Mouse (Mus musculus): ENCODE data around the gene Alkbh6. TPM values are rescaled to one million over a fixed set of nuclear protein-coding genes. Genes with fewer than 3 reads are reported as not detected.

Gene Alkbh6
- total and polyA plus RNA-seq, 2 experiments from 2014 or later: 74.1 to 117 TPM

DNA sequence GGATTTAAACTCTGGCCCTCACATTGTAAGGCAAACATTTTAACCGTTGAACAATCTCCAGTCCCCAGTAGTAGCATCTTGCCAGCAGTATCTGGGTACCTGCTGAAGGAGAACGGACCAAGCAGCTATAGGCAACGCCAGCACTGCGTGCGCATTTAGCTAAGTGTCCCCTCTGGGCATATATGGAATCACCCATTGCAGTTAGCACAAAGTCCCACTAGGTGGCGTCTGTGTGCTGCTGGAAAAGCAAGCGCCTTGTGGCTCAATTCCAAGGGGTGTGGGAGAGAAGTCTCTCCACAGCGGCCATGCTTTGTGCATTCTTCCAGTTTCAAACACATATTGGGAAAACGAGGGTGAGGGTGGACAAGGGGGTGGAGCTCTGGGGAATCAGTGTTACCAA, 27.9 kb downstream of the Alkbh6 start:
- TF ChIP-seq CTCF (IDR thresholded peaks at IDR 0.05; ENCODE audit: low read depth): peak; percentile 100
- H3K9ac ChIP-seq: 0 out of 2 replicates have a peak overlapping the region, but pooled peaks have one; percentile 1
- H3K9me3 ChIP-seq (ENCODE audit: low read length): no peaks in the 10 kb centered on the region
- peak; percentile 45 for ATAC-seq
- WGBS: 2% methylated on average over 9 of the region's 9 CpGs
- H3K36me3 ChIP-seq (ENCODE audit: insufficient read depth): no peaks in the 10 kb centered on the region
- 0 out of 2 replicates have a peak overlapping the region, but pooled peaks have one; percentile 3 for H3K27ac ChIP-seq (ENCODE audit: low read depth, low read length)
- DNase-seq: peak; percentile 99
- H3K4me3 ChIP-seq (ENCODE audit: low read depth, low read length): no peak overlapping the region
- H3K4me2 ChIP-seq (ENCODE audit: low read depth): peak overlapping the region; percentile 31
- H3K27me3 ChIP-seq (ENCODE audit: insufficient read depth, low read length): no peaks in the 10 kb centered on the region
- H3K4me1 ChIP-seq (ENCODE audit: insufficient read depth): peaks cover 7% of the 10 kb centered on the region

DNA sequence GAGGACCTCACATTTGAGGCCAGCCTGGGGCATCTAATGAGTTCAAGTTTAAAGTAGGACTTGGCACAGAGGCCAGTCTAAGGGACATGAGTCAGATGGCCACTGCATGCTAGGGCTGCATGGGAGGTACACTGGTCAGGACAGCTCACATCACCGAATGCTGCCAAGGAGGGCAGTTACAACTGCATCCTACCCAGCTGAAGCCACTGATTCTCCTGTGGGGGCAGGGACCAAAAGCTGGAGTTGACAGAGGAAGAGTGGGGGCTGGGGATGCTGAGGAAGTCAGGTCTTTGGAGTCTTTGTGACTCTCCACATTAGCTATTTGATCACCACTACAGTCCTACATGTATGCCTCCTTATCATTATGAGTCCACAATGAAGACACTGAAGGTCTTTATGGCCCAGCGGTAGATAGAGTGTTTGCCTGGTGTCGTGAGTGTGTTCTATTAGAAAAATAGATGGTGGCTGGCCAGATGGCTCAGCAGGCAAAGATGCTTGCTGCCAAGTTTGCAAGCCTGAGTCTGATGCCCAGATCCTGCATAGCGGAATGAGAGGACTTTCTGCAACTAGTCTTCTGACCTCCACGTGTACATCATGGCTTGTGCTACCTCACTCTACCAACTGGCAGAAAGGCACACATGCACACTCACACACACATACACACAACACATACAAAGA, 31.1 kb downstream of the Alkbh6 start:
- WGBS: 53% methylated on average over 5 of the region's 5 CpGs

DNA sequence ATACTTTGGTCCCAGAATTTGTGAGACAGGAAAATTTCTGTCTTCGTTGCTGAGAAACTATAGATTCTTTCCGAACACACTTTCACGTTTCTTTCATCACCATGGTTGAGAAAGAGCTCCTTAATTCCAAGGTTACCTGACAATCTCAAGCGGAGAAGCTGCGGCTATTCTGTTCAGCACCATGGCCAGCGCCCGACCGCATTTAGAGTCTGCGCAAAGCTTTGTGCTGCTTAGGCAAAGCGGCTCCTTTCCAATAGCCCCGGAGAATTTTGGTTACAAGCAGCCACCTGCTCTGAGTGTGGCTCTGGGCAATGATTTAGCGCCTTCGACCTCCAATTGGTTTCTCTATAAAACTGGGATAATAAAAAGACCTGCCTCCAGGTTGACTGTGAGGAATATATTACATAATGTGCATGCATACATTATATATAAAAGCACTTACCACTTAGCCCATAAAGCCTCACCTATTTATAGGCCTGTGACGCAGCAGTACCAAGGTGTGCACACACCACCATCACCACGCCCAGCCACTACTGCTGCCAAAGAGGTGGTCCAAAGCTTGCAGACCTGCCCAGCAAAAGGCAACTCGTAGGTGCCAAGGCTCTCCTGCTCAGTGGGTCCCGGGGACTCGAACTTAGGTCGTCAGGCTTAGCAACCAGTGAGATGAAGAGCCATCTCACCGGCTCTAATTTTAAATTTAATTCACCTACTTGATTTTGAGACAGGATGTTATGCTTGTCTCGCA, 38.3 kb downstream of the Alkbh6 start:
- TF ChIP-seq CTCF (IDR thresholded peaks at IDR 0.05; ENCODE audit: low read depth): no peak
- 29% methylated on average over 21 of the region's 21 CpGs for WGBS
- Histone ChIP-seq H3K27ac (ENCODE audit: low read depth, low read length) (no peak overlapping the region), H3K9me3 (ENCODE audit: low read length) (no peaks in the 10 kb centered on the region), H3K9ac (no peak overlapping the region), H3K4me3 (ENCODE audit: low read depth, low read length) (no peak overlapping the region), H3K4me2 (ENCODE audit: low read depth) (no peak overlapping the region), H3K4me1 (ENCODE audit: insufficient read depth) (0 out of 2 replicates have a peak, but pooled peaks cover 4% of the 10 kb centered on the region), H3K36me3 (ENCODE audit: insufficient read depth) (no peaks in the 10 kb centered on the region), H3K27me3 (ENCODE audit: insufficient read depth, low read length) (peaks cover 3% of the 10 kb centered on the region; the same call in 1 of the 2 replicates)
- ATAC-seq (no peak), DNase-seq (no peak)

More for the DNA sequence above, 31.1 kb downstream of the Alkbh6 start:
- no peak for DNase-seq
- Histone ChIP-seq H3K4me1 (ENCODE audit: insufficient read depth) (peaks cover 4% of the 10 kb centered on the region), H3K9me3 (ENCODE audit: low read length) (no peaks in the 10 kb centered on the region), H3K4me3 (ENCODE audit: low read depth, low read length) (no peak overlapping the region), H3K27me3 (ENCODE audit: insufficient read depth, low read length) (no peaks in the 10 kb centered on the region), H3K4me2 (ENCODE audit: low read depth) (no peak overlapping the region), H3K27ac (ENCODE audit: low read depth, low read length) (no peak overlapping the region), H3K36me3 (ENCODE audit: insufficient read depth) (no peaks in the 10 kb centered on the region), H3K9ac (no peak overlapping the region)
- no peak for TF ChIP-seq CTCF (IDR thresholded peaks at IDR 0.05; ENCODE audit: low read depth)
- no peak for ATAC-seq

DNA sequence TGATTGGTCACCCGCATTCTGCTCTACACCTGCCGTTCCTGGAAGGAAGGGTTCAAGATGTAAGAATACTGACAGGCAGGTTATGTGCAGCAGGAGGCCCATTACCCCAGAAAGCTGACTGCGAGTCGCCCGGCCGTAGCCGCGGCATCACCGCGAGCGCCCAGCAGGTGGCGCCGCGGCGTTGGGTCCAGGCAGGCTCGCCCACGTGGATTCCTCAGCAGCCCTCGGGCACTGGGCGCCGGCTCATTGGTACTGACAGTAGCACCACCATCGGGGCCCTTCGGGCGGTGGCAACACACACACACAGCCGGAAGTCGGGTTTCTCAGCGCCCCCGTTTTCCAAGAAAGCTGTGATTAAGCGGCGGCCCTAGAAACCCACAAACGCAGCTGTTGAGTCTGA, 39.3 kb downstream of the Alkbh6 start:
- TF ChIP-seq CTCF (IDR thresholded peaks at IDR 0.05; ENCODE audit: low read depth): peak; percentile 91
- Histone ChIP-seq H3K9ac (no peak overlapping the region), H3K4me2 (ENCODE audit: low read depth) (peak overlapping the region; percentile 47), H3K27ac (ENCODE audit: low read depth, low read length) (no peak overlapping the region), H3K4me1 (ENCODE audit: insufficient read depth) (0 out of 2 replicates have a peak, but pooled peaks cover 4% of the 10 kb centered on the region), H3K36me3 (ENCODE audit: insufficient read depth) (0 out of 2 replicates have a peak, but pooled peaks cover 2% of the 10 kb centered on the region), H3K4me3 (ENCODE audit: low read depth, low read length) (peak overlapping the region; percentile 18; the same call in 1 of the 2 replicates), H3K9me3 (ENCODE audit: low read length) (no peaks in the 10 kb centered on the region), H3K27me3 (ENCODE audit: insufficient read depth, low read length) (peaks cover 3% of the 10 kb centered on the region; the same call in 1 of the 2 replicates)
- 3% methylated on average over 30 of the region's 30 CpGs for WGBS
- DNase-seq (peak; percentile 87), ATAC-seq (peak; percentile 86)

DNA sequence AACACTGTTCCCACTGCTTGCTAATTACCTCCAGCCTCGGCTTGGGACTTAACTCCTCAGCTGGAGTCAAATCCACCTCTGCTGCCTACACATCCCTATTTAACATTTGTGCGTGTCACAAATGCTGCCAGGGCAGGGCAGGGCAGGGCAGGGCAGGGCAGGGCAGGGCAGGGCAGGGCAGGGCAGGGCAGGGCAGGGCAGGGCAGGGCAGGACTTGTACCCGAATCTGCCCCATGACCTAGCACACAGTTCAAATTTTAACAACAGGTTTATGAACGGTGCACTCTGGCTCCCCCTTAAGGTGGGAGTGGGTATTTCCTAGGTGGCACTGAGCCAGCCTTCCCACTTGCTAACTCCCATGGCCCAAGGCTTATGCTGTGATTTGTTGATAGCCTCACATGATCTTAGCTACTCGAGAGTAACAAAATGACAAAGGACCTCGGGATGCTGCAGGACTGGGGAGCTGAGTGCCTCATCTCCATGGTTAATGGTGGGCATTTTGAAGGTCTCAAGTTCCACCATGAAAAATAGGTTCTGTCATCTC, 44.8 kb downstream of the Alkbh6 start:
- WGBS: 15% methylated on average over 6 of the region's 6 CpGs
- peaks cover 24% of the 10 kb centered on the region for H3K36me3 ChIP-seq (ENCODE audit: insufficient read depth)
- ATAC-seq (peak; percentile 89), DNase-seq (peak; percentile 84)
- peak; percentile 84 for TF ChIP-seq CTCF (IDR thresholded peaks at IDR 0.05; ENCODE audit: low read depth)
- no peaks in the 10 kb centered on the region for H3K4me1 ChIP-seq (ENCODE audit: insufficient read depth)
- no peak overlapping the region for H3K4me2 ChIP-seq (ENCODE audit: low read depth)
- H3K9ac ChIP-seq: no peak overlapping the region
- H3K9me3 ChIP-seq (ENCODE audit: low read length): no peaks in the 10 kb centered on the region
- no peak overlapping the region for H3K4me3 ChIP-seq (ENCODE audit: low read depth, low read length)
- H3K27me3 ChIP-seq (ENCODE audit: insufficient read depth, low read length): no peaks in the 10 kb centered on the region; the same call in 1 of the 2 replicates
- H3K27ac ChIP-seq (ENCODE audit: low read depth, low read length): peak overlapping the region; percentile 54; the same call in 1 of the 2 replicates

DNA sequence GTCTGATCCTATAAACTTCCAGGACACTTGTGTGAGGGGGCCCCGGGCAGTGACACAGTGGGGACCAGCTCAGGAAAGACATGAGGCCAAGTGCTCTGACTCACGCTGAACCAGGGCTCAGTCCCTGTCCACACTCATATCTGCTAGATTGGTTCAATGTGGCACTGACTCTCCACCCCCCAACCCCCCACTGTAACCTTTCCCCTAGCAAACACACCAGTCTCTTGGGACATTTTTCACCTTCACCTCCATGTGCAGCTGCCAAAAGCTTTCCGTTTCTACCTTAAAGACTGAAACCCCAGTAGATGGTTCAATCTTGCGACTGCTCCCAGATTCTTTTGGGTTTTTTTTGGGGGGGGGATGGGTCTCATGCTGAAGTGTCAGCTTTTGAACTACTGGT, 45.5 kb downstream of the Alkbh6 start:
- no peak for ATAC-seq
- WGBS: 77% methylated on average over 4 of the region's 4 CpGs
- H3K4me2 ChIP-seq (ENCODE audit: low read depth): no peak overlapping the region

More for the DNA sequence above, 45.5 kb downstream of the Alkbh6 start:
- no peak for DNase-seq
- Histone ChIP-seq H3K27me3 (ENCODE audit: insufficient read depth, low read length) (no peaks in the 10 kb centered on the region; the same call in 1 of the 2 replicates), H3K4me1 (ENCODE audit: insufficient read depth) (no peaks in the 10 kb centered on the region), H3K4me3 (ENCODE audit: low read depth, low read length) (no peak overlapping the region), H3K36me3 (ENCODE audit: insufficient read depth) (peaks cover 30% of the 10 kb centered on the region), H3K9me3 (ENCODE audit: low read length) (no peaks in the 10 kb centered on the region), H3K9ac (no peak overlapping the region), H3K27ac (ENCODE audit: low read depth, low read length) (peak overlapping the region; percentile 54; the same call in 1 of the 2 replicates)
- no peak for TF ChIP-seq CTCF (IDR thresholded peaks at IDR 0.05; ENCODE audit: low read depth)

All from forebrain, postnatal 0 days (tissue).